Mouse (Mus musculus): ENCODE measurements around the gene Trpm5.

DNA sequence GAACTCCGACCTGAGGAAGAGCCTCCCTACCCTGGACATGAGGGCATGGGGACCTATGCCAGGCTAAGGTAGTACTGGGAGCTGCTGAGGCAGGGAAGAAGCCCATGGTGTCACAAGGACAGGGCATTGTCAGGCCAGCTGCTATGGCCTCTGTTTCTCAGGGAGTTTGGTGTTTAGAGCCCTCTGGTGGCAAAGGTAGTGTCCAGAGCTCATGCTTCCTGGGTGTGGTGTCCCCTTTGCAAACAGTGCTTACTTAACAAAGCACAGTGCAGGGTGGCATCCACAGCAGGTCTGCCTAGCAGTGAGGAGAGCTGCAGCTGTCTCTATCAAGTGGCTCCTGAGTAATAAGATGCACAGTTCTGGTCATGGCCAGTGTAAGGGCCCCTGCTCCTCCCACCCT, 16.4 kb upstream of the Trpm5 start:
- TF ChIP-seq CTCF (IDR thresholded peaks at IDR 0.05; ENCODE audit: low read depth, low read length) (no peak), POLR2A (IDR thresholded peaks at IDR 0.05; ENCODE audit: borderline replicate concordance, low read depth, low read length) (no peak)

Measured in bone marrow macrophage, adult 2 months (primary cell).